Mouse (Mus musculus) embryonic facial prominence, embryonic 12.5 days (tissue): ENCODE measurements around the gene Pole3. TPM values are rescaled to one million over a fixed set of nuclear protein-coding genes. Genes with fewer than 3 reads are reported as not detected.
A peak's percentile ranks its signal among the peaks of the same experiment; 100 is the strongest.

ENCODE experiments used
- ATAC-seq: fragments of 200-750 bp; cut with Nextera tagmentation; 2 replicates; pipeline ENCODE4 v1.8.0; 2017; ENCODE audit not compliant: insufficient number of reproducible peaks, insufficient read depth, low FRiP score, low TSS enrichment
- H3K27ac ChIP-seq: fragments of 300-500 bp; sonication (generic); 2 replicates; pipeline ENCODE4 v1.5.1; 2016; ENCODE audit warnings: mild to moderate bottlenecking
- H3K27me3 ChIP-seq: fragments of 300-500 bp; sonication (generic); 2 replicates; pipeline ENCODE4 v1.6.1; 2016; ENCODE audit warnings: mild to moderate bottlenecking, moderate library complexity
- H3K36me3 ChIP-seq: fragments of 300-500 bp; sonication (generic); 2 replicates; pipeline ENCODE4 v1.6.1; 2016; ENCODE audit warnings: mild to moderate bottlenecking
- H3K4me1 ChIP-seq: fragments of 300-500 bp; sonication (generic); 2 replicates; pipeline ENCODE4 v1.6.1; 2016
- H3K4me2 ChIP-seq: fragments of 300-500 bp; sonication (generic); replicated peaks from 2 replicates; pipeline ENCODE4 v1.6.1; 2016; ENCODE audit warnings: mild to moderate bottlenecking, moderate library complexity
- H3K4me3 ChIP-seq: fragments of 300-500 bp; sonication (generic); 2 replicates; pipeline ENCODE4 v1.5.1; 2016; ENCODE audit warnings: mild to moderate bottlenecking
- H3K9ac ChIP-seq: fragments of 300-500 bp; sonication (generic); 2 replicates; pipeline ENCODE4 v1.6.1; 2016; ENCODE audit warnings: mild to moderate bottlenecking, moderate library complexity
- H3K9me3 ChIP-seq: fragments of 300-500 bp; sonication (generic); 2 replicates; pipeline ENCODE4 v1.6.1; 2016; ENCODE audit warnings: mild to moderate bottlenecking, moderate library complexity
- WGBS: fragments of 180-500 bp; shearing (Covaris S2); methylation state at CpG from one replicate; pipeline ENCODE4 v1.1.7; 2016; 5-methylcytosine and 5-hydroxymethylcytosine counted together
- polyA plus RNA-seq: library from polyadenylated mRNA; unstranded; fragments of >200 nt; fragmentation: Nextera tagmentation; extraction: Ambion mirVana; gene quantifications from 2 replicates; pipeline ENCODE4 v1.2.1, GENCODE M21; 2016

The Pole3 gene
- polyA plus RNA-seq, 1 experiment from 2014 or later: 92.8 TPM

DNA sequence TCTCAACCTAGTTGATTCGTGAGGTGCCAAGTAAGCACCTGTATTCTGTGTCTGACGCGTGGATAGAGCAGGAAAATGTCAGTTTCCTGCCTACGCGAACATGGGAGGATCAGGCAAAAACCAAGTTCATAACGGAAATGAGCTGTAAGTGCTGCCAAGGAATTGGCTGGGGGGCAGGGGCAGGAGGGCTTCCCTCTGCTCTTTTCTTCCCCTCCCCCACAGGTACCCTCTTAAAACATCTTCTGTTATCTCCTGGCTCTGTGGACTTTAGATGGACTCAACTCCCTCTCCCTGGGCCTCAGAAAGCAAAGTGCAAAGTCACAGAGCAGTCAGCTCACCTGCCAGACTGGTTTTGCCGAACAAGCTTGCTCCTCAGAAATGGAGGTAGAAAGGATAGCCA, 21.9 kb downstream of the Pole3 start:
- Histone ChIP-seq H3K9ac (no peak overlapping the region), H3K4me1 (peaks cover 5% of the 10 kb centered on the region; the same call in 1 of the 2 replicates), H3K27me3 (no peaks in the 10 kb centered on the region), H3K36me3 (peaks cover 27% of the 10 kb centered on the region), H3K9me3 (no peaks in the 10 kb centered on the region), H3K27ac (no peak overlapping the region), H3K4me3 (no peak overlapping the region), H3K4me2 (no peak overlapping the region)
- 72% methylated on average over 7 of the region's 7 CpGs for WGBS
- ATAC-seq: no peak

DNA sequence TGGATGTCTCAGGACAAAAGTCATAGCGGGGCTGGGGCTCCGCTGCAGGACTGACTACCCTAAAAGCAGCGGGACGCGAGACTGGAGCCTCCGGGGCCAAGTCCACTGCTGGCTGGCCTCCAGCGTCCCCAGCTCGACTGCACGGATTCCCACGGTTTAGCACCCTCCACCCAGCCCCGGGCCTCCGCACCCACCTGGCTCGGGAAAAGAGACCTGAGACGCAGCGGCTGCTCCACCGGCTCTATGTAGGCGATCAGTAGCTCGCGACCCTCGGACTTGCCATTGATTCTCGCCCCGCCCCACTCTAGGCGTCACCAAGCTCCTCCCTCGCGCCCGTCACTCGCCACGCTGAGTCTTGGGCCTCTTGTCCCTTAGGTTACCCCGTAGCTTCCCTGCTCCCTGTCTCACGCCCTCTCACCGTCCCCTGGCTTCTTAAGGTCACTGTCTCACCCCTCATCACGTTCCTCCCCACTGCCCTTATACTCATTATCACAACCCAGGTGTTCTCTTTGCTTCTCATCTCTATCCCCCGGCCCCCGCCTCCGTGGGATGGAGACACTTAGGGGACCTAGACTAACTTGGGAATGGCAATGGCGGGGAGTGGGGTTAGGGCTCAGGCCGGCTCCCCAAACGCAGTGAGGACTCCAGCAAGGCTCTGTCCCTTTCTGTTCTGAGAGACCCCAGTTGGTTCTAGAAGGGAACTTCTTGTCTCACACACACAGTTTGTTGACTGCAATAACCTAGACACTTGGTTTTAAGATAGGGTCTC, 22.7 kb downstream of the Pole3 start:
- Histone ChIP-seq H3K4me1 (peaks cover 5% of the 10 kb centered on the region; the same call in 1 of the 2 replicates), H3K9me3 (no peaks in the 10 kb centered on the region), H3K27ac (peak overlapping the region; percentile 47), H3K4me2 (peak overlapping the region; percentile 70), H3K9ac (peak overlapping the region; percentile 75), H3K36me3 (peaks cover 24% of the 10 kb centered on the region), H3K27me3 (no peaks in the 10 kb centered on the region), H3K4me3 (peak overlapping the region; percentile 79)
- ATAC-seq: peak; percentile 92
- WGBS: 2% methylated on average over 38 of the region's 38 CpGs

DNA sequence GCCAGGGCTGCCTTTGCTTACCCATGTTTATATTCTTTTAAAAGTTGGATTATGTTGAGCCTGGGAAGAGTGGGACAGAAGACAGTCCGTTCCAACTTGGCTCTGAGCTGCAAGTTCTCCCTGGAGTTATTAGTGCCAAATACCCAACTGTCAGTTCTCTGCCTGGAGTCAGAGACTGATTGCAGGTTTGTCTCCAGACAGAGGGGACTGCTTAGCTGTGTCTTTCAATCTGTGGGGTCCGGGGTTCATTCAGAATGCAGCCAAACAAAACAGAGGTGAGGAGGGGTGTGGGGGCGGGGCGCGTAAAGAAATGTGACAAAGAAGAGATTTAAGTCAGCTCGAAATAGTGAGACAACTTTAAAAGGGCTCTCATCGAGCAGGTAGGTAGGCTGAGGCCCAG, 23.3 kb downstream of the Pole3 start:
- Histone ChIP-seq H3K4me2 (peak overlapping the region; percentile 70), H3K27me3 (no peaks in the 10 kb centered on the region), H3K36me3 (peaks cover 23% of the 10 kb centered on the region), H3K9ac (peak overlapping the region; percentile 75), H3K27ac (peak overlapping the region; percentile 47; the same call in 1 of the 2 replicates), H3K9me3 (no peaks in the 10 kb centered on the region), H3K4me1 (peaks cover 5% of the 10 kb centered on the region; the same call in 1 of the 2 replicates), H3K4me3 (peak overlapping the region; percentile 79)
- 3% methylated on average over 7 of the region's 7 CpGs for WGBS
- ATAC-seq: 0 out of 2 replicates have a peak, but pooled peaks have one; percentile 3

DNA sequence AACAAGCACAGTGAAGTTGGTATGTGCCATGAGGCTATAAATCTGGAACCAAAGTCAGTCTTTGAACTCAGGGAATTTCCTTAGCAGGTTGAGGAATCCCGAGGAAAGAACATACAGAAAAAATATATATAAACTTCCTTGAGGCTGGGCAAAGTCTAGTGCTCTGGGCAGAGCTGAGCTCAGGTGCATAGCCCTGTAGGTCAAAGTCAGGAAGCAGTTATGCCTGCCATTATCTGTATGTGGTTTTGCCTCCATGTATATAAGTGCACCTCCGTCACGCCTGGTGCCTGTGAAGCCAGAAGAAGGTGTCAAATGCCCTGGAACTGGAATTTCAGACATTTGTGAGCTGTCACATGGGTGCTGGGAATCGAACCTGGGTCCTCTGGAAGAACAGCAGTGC, 24.1 kb downstream of the Pole3 start:
- Histone ChIP-seq H3K27me3 (no peaks in the 10 kb centered on the region), H3K9ac (no peak overlapping the region), H3K4me3 (no peak overlapping the region), H3K9me3 (no peaks in the 10 kb centered on the region), H3K4me1 (peaks cover 5% of the 10 kb centered on the region; the same call in 1 of the 2 replicates), H3K36me3 (peaks cover 23% of the 10 kb centered on the region), H3K4me2 (peak overlapping the region; percentile 70; the same call in 1 of the 2 replicates), H3K27ac (no peak overlapping the region)
- no peak for ATAC-seq
- 88% methylated on average over 4 of the region's 4 CpGs for WGBS

DNA sequence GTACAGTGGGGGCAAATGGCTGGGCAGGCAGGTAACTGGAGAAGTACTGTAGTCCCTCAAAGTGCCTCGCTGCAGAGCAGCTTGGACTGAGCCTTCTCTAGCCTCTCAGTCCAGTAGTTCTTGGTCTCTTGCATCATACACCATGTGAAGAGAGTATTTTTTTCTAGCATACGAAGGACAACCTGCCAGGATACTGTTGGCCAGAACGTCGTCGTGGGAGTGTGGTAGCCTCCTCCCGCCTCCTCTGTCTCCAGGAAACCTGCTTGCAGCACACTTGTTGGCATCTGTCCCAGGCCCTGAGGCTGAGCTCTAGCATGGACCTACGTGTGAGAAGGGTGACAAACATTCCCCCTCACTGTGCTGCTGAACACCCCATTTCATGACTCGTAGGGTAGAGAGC, 28.1 kb downstream of the Pole3 start:
- WGBS: 85% methylated on average over 8 of the region's 8 CpGs

DNA sequence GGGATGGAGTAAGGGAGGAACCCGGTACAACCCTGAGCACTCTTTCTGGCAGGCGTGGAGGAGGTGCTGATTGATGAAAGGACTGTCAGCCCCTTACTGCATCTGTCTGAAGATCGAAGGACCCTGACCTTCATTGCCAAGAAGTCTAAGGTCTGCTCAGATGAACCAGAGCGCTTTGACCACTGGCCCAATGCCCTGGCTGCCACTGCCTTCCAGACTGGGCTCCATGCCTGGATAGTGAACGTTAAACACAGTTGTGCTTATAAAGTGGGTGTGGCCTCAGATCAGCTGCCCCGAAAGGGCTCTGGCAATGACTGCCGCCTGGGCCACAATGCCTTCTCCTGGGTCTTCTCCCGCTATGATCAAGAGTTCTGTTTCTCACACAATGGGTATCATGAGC, 28.9 kb downstream of the Pole3 start:
- Histone ChIP-seq H3K36me3 (peaks cover 23% of the 10 kb centered on the region), H3K4me3 (no peak overlapping the region), H3K27me3 (no peaks in the 10 kb centered on the region), H3K4me1 (no peaks in the 10 kb centered on the region), H3K9ac (no peak overlapping the region), H3K27ac (no peak overlapping the region), H3K9me3 (no peaks in the 10 kb centered on the region), H3K4me2 (no peak overlapping the region)
- 81% methylated on average over 8 of the region's 8 CpGs for WGBS
- ATAC-seq: no peak

More for the DNA sequence above, 28.1 kb downstream of the Pole3 start:
- Histone ChIP-seq H3K36me3 (peaks cover 23% of the 10 kb centered on the region), H3K27me3 (no peaks in the 10 kb centered on the region), H3K4me1 (peaks cover 5% of the 10 kb centered on the region; the same call in 1 of the 2 replicates), H3K27ac (no peak overlapping the region), H3K9ac (no peak overlapping the region), H3K4me3 (no peak overlapping the region), H3K9me3 (no peaks in the 10 kb centered on the region), H3K4me2 (no peak overlapping the region)
- ATAC-seq: no peak

DNA sequence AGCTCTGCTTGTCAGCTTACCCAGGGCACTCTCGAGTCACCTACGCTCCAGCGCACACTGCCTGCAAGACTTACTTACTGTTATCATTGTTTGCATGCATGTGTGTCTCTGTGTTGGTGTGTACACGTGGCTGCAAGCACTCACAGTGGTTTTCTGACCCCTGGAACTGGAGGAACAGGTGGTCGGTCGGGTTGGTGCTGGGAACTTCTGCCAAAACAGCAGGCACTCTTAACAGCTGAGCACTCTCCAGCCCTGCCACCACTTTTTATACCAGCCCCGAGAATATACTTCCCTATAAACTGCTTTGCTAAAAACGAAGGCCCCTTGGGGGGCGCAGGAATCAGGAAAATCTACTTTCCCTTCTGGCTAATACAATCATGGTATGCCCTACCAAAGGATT, 30.6 kb downstream of the Pole3 start:
- no peak for ATAC-seq
- WGBS: 76% methylated on average over 9 of the region's 9 CpGs
- no peak overlapping the region for H3K4me2 ChIP-seq

DNA sequence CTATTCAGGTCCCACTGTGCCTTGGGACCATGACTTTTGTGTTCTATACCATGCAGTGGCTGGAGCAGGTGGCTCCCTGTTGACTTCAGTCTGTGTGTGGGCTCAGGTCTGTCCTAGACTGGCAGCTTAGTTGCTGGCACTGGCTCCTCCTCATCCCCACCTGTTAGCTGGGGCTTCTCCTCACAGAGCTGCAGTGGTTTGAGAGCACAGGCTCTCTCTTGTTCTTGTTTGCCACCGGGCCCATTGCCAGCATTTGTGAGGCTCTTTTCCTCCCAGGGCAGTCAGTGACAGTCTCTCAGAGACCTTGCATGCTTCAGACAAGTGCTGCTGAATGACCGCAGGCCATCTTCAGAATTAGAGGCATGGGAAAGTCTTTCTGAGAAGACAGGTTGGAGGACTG, 32.2 kb downstream of the Pole3 start:
- H3K27ac ChIP-seq: no peak overlapping the region
- no peak overlapping the region for H3K4me3 ChIP-seq
- no peak for ATAC-seq
- no peaks in the 10 kb centered on the region for H3K4me1 ChIP-seq
- WGBS: 75% methylated on average over 2 of the region's 2 CpGs
- no peak overlapping the region for H3K4me2 ChIP-seq
- no peaks in the 10 kb centered on the region for H3K9me3 ChIP-seq
- H3K27me3 ChIP-seq: no peaks in the 10 kb centered on the region
- H3K36me3 ChIP-seq: 0 out of 2 replicates have a peak, but pooled peaks cover 1% of the 10 kb centered on the region
- H3K9ac ChIP-seq: no peak overlapping the region

More for the DNA sequence above, 30.6 kb downstream of the Pole3 start:
- Histone ChIP-seq H3K27me3 (no peaks in the 10 kb centered on the region), H3K4me3 (no peak overlapping the region), H3K4me1 (no peaks in the 10 kb centered on the region), H3K36me3 (peaks cover 17% of the 10 kb centered on the region), H3K9ac (no peak overlapping the region), H3K27ac (no peak overlapping the region), H3K9me3 (no peaks in the 10 kb centered on the region)

DNA sequence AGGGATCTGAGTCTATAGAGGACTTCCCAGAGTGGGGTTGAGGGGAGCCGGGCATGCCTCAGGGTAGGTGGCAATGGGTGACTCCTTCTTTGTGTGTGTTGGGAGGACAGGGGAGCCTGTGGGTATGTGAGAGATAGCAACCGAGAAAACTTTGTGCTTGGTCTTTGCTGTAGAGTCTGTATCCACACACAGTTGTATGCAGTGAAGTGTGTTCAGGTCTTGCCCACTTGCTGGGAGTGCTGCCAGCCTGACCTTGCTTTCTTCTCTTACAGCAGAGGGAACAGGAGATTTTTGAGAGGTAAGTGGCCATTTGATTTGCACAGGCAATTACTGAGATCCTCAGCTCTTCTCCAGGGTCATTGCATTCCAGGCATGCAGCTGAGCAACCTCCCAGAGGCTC, 37.0 kb downstream of the Pole3 start:
- Histone ChIP-seq H3K9me3 (no peaks in the 10 kb centered on the region), H3K4me1 (no peaks in the 10 kb centered on the region), H3K9ac (no peak overlapping the region), H3K27me3 (0 out of 2 replicates have a peak, but pooled peaks cover 2% of the 10 kb centered on the region), H3K36me3 (no peaks in the 10 kb centered on the region), H3K4me3 (no peak overlapping the region), H3K4me2 (no peak overlapping the region), H3K27ac (no peak overlapping the region)
- no peak for ATAC-seq
- WGBS: 86% methylated on average over 2 of the region's 2 CpGs

DNA sequence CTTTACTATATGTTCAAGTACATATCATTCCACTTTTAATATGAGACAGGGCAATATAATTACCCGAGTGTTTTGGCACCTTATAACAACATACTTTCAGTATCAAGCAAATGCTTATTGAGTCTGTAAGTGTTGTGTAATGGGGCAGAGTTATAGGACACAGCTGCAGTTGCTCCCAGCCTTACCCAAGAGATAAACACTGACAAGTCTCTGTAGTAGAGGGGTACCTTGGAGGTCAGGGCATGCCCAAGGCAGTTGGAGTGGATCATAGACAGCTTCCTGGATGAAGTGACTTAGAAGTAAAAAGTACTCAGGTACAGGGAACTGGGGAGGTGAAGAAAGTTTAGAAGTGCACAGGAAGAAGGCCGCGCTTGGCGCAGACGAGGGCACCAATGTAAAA, 37.7 kb downstream of the Pole3 start:
- ATAC-seq: no peak
- Histone ChIP-seq H3K9ac (no peak overlapping the region), H3K36me3 (no peaks in the 10 kb centered on the region), H3K4me3 (no peak overlapping the region), H3K9me3 (no peaks in the 10 kb centered on the region), H3K27me3 (0 out of 2 replicates have a peak, but pooled peaks cover 2% of the 10 kb centered on the region), H3K27ac (no peak overlapping the region), H3K4me1 (no peaks in the 10 kb centered on the region), H3K4me2 (no peak overlapping the region)
- 87% methylated on average over 5 of the region's 5 CpGs for WGBS

DNA sequence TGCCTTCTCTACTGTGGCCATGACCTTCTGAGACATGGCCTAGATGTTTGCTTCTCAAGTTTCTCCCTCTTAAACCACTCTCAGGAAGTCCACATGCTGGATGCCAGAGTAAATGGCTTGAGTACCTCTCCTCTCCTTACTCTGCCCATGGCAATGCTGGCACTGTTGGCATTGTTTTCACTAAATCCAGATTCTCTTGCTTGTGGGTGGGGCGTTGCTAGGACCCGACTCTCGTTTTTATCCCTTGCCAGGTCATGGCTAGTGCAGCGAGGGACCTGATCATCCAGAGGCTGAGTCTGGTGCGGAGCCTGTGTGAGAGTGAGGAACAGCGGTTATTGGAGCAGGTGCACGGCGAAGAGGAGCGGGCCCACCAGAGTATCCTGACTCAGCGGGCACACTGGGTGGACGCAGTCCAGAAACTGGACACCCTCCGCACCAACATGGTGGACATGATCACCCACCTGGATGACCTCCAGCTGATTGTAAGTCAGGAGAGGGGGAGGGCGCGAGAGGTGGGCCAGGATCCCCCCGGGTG, 38.6 kb downstream of the Pole3 start:
- no peak overlapping the region for H3K27ac ChIP-seq

More for the DNA sequence above, 38.6 kb downstream of the Pole3 start:
- H3K36me3 ChIP-seq: no peaks in the 10 kb centered on the region
- H3K27me3 ChIP-seq: 0 out of 2 replicates have a peak, but pooled peaks cover 2% of the 10 kb centered on the region
- no peak for ATAC-seq
- no peak overlapping the region for H3K9ac ChIP-seq
- no peak overlapping the region for H3K4me3 ChIP-seq
- WGBS: 87% methylated on average over 15 of the region's 15 CpGs
- no peaks in the 10 kb centered on the region for H3K9me3 ChIP-seq
- no peak overlapping the region for H3K4me2 ChIP-seq
- H3K4me1 ChIP-seq: no peaks in the 10 kb centered on the region
